22 mouse cellular contexts compared by ENCODE assay signal in the genomic region with DNA sequence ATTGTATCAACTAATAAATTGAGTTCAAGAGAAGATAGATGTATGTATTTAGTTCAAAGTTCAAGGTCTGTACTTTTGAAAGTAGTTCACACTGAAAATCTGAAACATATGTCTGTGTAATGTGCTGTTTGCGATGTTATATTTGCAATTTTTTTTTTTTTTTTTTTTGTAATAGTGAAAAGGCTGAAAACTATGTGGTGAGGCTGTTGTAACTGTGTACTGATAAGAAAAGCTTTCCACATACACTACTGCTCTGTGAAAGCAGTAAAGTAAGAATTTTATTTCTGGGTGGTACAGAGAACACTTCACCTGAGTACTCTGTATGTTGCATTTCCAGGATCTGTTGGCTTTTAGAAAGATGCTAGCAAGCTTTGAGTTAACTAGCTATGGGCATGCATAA. TPM values are rescaled to one million over a fixed set of nuclear protein-coding genes. Genes with fewer than 3 reads are reported as not detected.
DNase-seq lines count a peak whose midpoint lies in the region; ATAC-seq and TF ChIP-seq lines count a peak whose summit lies in the region.
"Had no signal": no experiment of that assay in that cellular context is flagged by ENCODE, and none has a peak within 500 bp of the region (broad histone marks: within the 10 kb centered on the region; RNA-seq: fewer than 3 reads in every experiment).

No protein-coding gene starts in this region.

- 0 out of 2 replicates have a peak overlapping the region, but pooled peaks have one; percentile 36 for H3K27ac ChIP-seq in MEL (ENCODE audit: control insufficient read depth, low read depth, low read length)
- H3K27ac ChIP-seq in midbrain, embryonic 16.5 days (ENCODE audit: low read length), result no peak overlapping the region

- no peak for TF ChIP-seq RAD21 in MEL (IDR thresholded peaks at IDR 0.05; ENCODE audit: low read depth, low read length)

- WGBS in midbrain, embryonic 16.5 days, result 92% methylated on average over 1 of the region's 1 CpGs

- peak; percentile 18; the same call in 1 of the 2 replicates for ATAC-seq in megakaryocyte progenitor cell, adult 5-6 weeks (replicated peaks; ENCODE audit: poor library complexity)
- ATAC-seq in megakaryocyte-erythroid progenitor cell, adult 5-6 weeks (replicated peaks; ENCODE audit: low FRiP score, low TSS enrichment, poor library complexity, severe bottlenecking), result 0 out of 2 replicates have a peak, but pooled peaks have one; percentile 55
- ATAC-seq in midbrain, embryonic 16.5 days, result no peak
- ATAC-seq in erythroid progenitor cell, adult 5-6 weeks (replicated peaks; ENCODE audit: low FRiP score, poor library complexity, severe bottlenecking), result no peak
- ATAC-seq: activated CD4-positive, CD25-positive, alpha-beta regulatory T cell, adult 4 months; CD4-positive, CD25-positive, alpha-beta regulatory T cell, adult 4 months; Patski had no signal

- no peak; a peak in 1 of 4 replicates for TF ChIP-seq EP300 in MEL (IDR thresholded peaks at IDR 0.05; ENCODE audit: low read depth in 1 of 2, low read length in 2 of 2)

- peaks cover 15 to 39% of the 10 kb centered on the region in 2 experiments for H3K36me3 ChIP-seq in MEL (ENCODE audit: control insufficient read depth in 1 of 2, insufficient read depth in 2 of 2, low read length in 2 of 2)
- H3K36me3 ChIP-seq in midbrain, embryonic 16.5 days (ENCODE audit: control insufficient read depth, insufficient read depth, low read length), result peaks cover 9% of the 10 kb centered on the region

- no peaks in the 10 kb centered on the region for H3K9me3 ChIP-seq in MEL (replicated peaks; ENCODE audit: insufficient read depth, low read length)
- no peaks in the 10 kb centered on the region for H3K9me3 ChIP-seq in midbrain, embryonic 16.5 days (replicated peaks; ENCODE audit: control insufficient read depth, low read length, poor library complexity, severe bottlenecking)
- H3K9me3 ChIP-seq: G1E had no signal

- peaks cover 6% of the 10 kb centered on the region in 2 experiments; a peak in 3 of 4 replicates for H3K4me1 ChIP-seq in MEL (ENCODE audit: control insufficient read depth in 1 of 2, insufficient read depth in 2 of 2, low read length in 2 of 2)
- 0 out of 2 replicates have a peak, but pooled peaks cover 3% of the 10 kb centered on the region for H3K4me1 ChIP-seq in midbrain, embryonic 16.5 days (ENCODE audit: control insufficient read depth, insufficient read depth, low read length)

- no peak overlapping the region for H3K4me2 ChIP-seq in midbrain, embryonic 16.5 days (ENCODE audit: low read length)

- no peak for TF ChIP-seq CTCF in MEL (IDR thresholded peaks at IDR 0.05 in 2 of 3, conservative IDR thresholded peaks at IDR 0.05 in 1 of 3; ENCODE audit: control insufficient read depth in 1 of 3, insufficient read depth in 1 of 3, low read depth in 2 of 3, low read length in 3 of 3, poor library complexity in 1 of 3, severe bottlenecking in 1 of 3)

- H3K27me3 ChIP-seq in MEL (ENCODE audit: control insufficient read depth in 1 of 2, insufficient read depth in 2 of 2, low read length in 2 of 2), result no peaks in the 10 kb centered on the region
- H3K27me3 ChIP-seq in midbrain, embryonic 16.5 days (ENCODE audit: control insufficient read depth, insufficient read depth, low read depth, low read length), result no peaks in the 10 kb centered on the region
- H3K27me3 ChIP-seq: CH12.LX, Patski had no signal

- peaks cover 12% of the 10 kb centered on the region for H3K79me2 ChIP-seq in MEL (ENCODE audit: control insufficient read depth, insufficient read depth, low read length, poor library complexity)

- no peak for TF ChIP-seq POLR2A in MEL (IDR thresholded peaks at IDR 0.05; ENCODE audit: control insufficient read depth in 1 of 2, insufficient read depth in 1 of 2, low read depth in 1 of 2, low read length in 2 of 2, poor library complexity in 1 of 2)

- no peak for DNase-seq in MEL (ENCODE audit: low read depth, low spot score)
- DNase-seq in kidney, adult 9 months, result no peak
- DNase-seq: adrenal gland, adult 2 months; adrenal gland, adult 8-10 months; adrenal gland, postnatal 10 days; adrenal gland, postnatal 14 days; adrenal gland, postnatal 25 days; adrenal gland, postnatal 36 days; B cell, adult 2 months; cerebellum, adult 11 months; cerebellum, adult 11-12 months; cerebellum, adult 18-20 months; cerebellum, adult 2 months had no signal

- H3K4me3 ChIP-seq in MEL (ENCODE audit: control insufficient read depth in 1 of 2, insufficient read depth in 1 of 2, low read depth in 2 of 2, low read length in 2 of 2), result no peak overlapping the region
- H3K4me3 ChIP-seq in midbrain, embryonic 16.5 days (ENCODE audit: low read depth, low read length), result no peak overlapping the region

- no peak overlapping the region for H3K9ac ChIP-seq in MEL (ENCODE audit: control insufficient read depth, low read depth, low read length, poor library complexity, severe bottlenecking)
- H3K9ac ChIP-seq in midbrain, embryonic 16.5 days (ENCODE audit: low read depth, low read length), result no peak overlapping the region

TF ChIP-seq in MEL, 35 proteins besides CTCF, POLR2A, EP300 and RAD21:
- TF ChIP-seq ZNF384 (IDR thresholded peaks at IDR 0.05; ENCODE audit: low read depth, low read length) (peak; percentile 82), BHLHE40 (IDR thresholded peaks at IDR 0.05; ENCODE audit: borderline replicate concordance, low read depth, low read length) (no peak), RCOR1 (IDR thresholded peaks at IDR 0.05; ENCODE audit: low read depth, low read length) (no peak)

RNA-seq across cellular contexts. Expression of a gene that starts 7.7 kb away (rescaled TPM):
- total RNA-seq in MEL (2012; rRNA removed), result 43.1 and 43.8 TPM in 2 replicates
- polyA plus RNA-seq in MEL (2012; ENCODE audit: insufficient read depth in 1 of 2, insufficient read length in 2 of 2, low read depth in 1 of 2, low replicate concordance in 2 of 2, missing spikeins in 1 of 2), result 100 to 1,000 TPM in 1 of 2 experiments, 10 to 100 TPM in 1; 53.1 to 438 TPM
- 45.1 and 48.4 TPM in 2 replicates for total RNA-seq in megakaryocyte progenitor cell, adult 5-6 weeks (2015)
- 25.8 and 38.7 TPM in 2 replicates for total RNA-seq in megakaryocyte progenitor cell, adult 5-6 weeks (2017)
- 40.2 and 42.3 TPM in 2 replicates for total RNA-seq in megakaryocyte-erythroid progenitor cell, adult 5-6 weeks (2014; fragmentation: Nextera tagmentation)
- total RNA-seq in megakaryocyte-erythroid progenitor cell, adult 5-6 weeks (2017), result 29.8 and 67.9 TPM in 2 replicates
- polyA plus RNA-seq in midbrain, embryonic 16.5 days (2015; fragmentation: Nextera tagmentation; extraction: Ambion mirVana), result 32.4 and 33.1 TPM in 2 replicates
- total RNA-seq in erythroid progenitor cell, adult 5-6 weeks (2015; ENCODE audit: low replicate concordance), result 46.9 and 60.8 TPM in 2 replicates
- total RNA-seq in erythroid progenitor cell, adult 5-6 weeks (2017; ENCODE audit: low replicate concordance), result 32.6 and 49.7 TPM in 2 replicates

RNA-seq across cellular contexts. Expression of a gene that starts 8.1 kb away (rescaled TPM):
- total RNA-seq in MEL (2012; rRNA removed), result 82.9 and 92.0 TPM in 2 replicates
- polyA plus RNA-seq in MEL (2012; ENCODE audit: insufficient read depth in 1 of 2, insufficient read length in 2 of 2, low read depth in 1 of 2, low replicate concordance in 2 of 2, missing spikeins in 1 of 2), result 10 to 100 TPM; 94.9 to 98.5 TPM
- total RNA-seq in megakaryocyte progenitor cell, adult 5-6 weeks (2015), result 119 and 125 TPM in 2 replicates
- 182 and 240 TPM in 2 replicates for total RNA-seq in megakaryocyte progenitor cell, adult 5-6 weeks (2017)
- total RNA-seq in megakaryocyte-erythroid progenitor cell, adult 5-6 weeks (2014; fragmentation: Nextera tagmentation), result 96.2 and 112 TPM in 2 replicates
- total RNA-seq in megakaryocyte-erythroid progenitor cell, adult 5-6 weeks (2017), result 180 and 264 TPM in 2 replicates
- polyA plus RNA-seq in midbrain, embryonic 16.5 days (2015; fragmentation: Nextera tagmentation; extraction: Ambion mirVana), result 76.6 and 88.6 TPM in 2 replicates
- total RNA-seq in erythroid progenitor cell, adult 5-6 weeks (2015; ENCODE audit: low replicate concordance), result 63.1 and 83.8 TPM in 2 replicates
- total RNA-seq in erythroid progenitor cell, adult 5-6 weeks (2017; ENCODE audit: low replicate concordance), result 80.0 and 130 TPM in 2 replicates

Comparison
In these comparisons a context has a peak if more than half of its experiments do, and no peak if none do; other contexts are left out.
1. ATAC-seq: peak in megakaryocyte progenitor cell, adult 5-6 weeks (single experiment) and megakaryocyte-erythroid progenitor cell, adult 5-6 weeks (single experiment); none in midbrain, embryonic 16.5 days (single experiment) and erythroid progenitor cell, adult 5-6 weeks (single experiment).